Mouse (Mus musculus): ENCODE results near the gene Has3. TPM values are rescaled to one million over a fixed set of nuclear protein-coding genes. Genes with fewer than 3 reads are reported as not detected.

The Has3 gene
- polyA plus RNA-seq, 1 experiment, result 0.72 TPM

GRCm38 (mm10) chr8:106905727-106906480 lies 35.9 kb downstream of the Has3 start:
- peaks cover 7% of the 10 kb centered on the region; the same call in 1 of the 2 replicates for H3K4me1 ChIP-seq (ENCODE audit: control insufficient read depth, insufficient read depth, low read length)
- H3K4me3 ChIP-seq (ENCODE audit: insufficient read depth, low read depth, low read length), result no peak overlapping the region
- 91% methylated on average over 17 of the region's 17 CpGs for WGBS
- H3K36me3 ChIP-seq (ENCODE audit: control insufficient read depth, insufficient read depth, low read length), result peaks cover 4% of the 10 kb centered on the region
- TF ChIP-seq CTCF (conservative IDR thresholded peaks at IDR 0.05; ENCODE audit: insufficient read depth, insufficient read length, low read depth, low read length), result peak; percentile 65
- TF ChIP-seq POLR2A (IDR thresholded peaks at IDR 0.05; ENCODE audit: low read depth, low read length), result no peak
- H3K27ac ChIP-seq (ENCODE audit: insufficient read depth, low read depth, low read length), result no peak overlapping the region
- peak; percentile 76 for DNase-seq
- H3K27me3 ChIP-seq (replicated peaks; ENCODE audit: control insufficient read depth, insufficient read depth, low read length), result no peaks in the 10 kb centered on the region

DNA sequence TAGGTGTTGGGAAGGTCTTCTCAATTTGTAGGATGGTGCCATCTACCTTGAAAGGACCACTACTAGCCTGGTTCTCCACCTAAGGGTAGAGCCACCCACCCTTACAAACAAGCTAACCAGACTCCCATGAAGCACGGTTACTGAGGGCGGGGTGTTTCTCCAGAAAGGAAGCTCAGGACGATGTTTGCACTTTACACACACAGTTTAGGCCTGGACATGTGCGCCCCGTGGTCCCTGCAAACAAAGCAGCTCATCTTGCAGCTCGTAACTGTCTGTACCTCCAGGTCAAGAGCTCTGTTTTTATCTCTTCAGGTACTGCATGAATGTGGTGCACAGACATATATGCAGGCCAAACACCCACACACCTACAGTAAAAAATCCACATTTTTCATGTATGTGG lies 36.6 kb downstream of the Has3 start:
- WGBS, result 96% methylated on average over 6 of the region's 6 CpGs
- no peak for TF ChIP-seq CTCF (conservative IDR thresholded peaks at IDR 0.05; ENCODE audit: insufficient read depth, insufficient read length, low read depth, low read length)
- TF ChIP-seq POLR2A (IDR thresholded peaks at IDR 0.05; ENCODE audit: low read depth, low read length), result no peak

GRCm38 (mm10) chr8:106907450-106907849 lies 37.4 kb downstream of the Has3 start:
- Histone ChIP-seq H3K27ac (ENCODE audit: insufficient read depth, low read depth, low read length) (no peak overlapping the region), H3K4me3 (ENCODE audit: insufficient read depth, low read depth, low read length) (no peak overlapping the region), H3K27me3 (replicated peaks; ENCODE audit: control insufficient read depth, insufficient read depth, low read length) (no peaks in the 10 kb centered on the region), H3K4me1 (ENCODE audit: control insufficient read depth, insufficient read depth, low read length) (peaks cover 4% of the 10 kb centered on the region; the same call in 1 of the 2 replicates), H3K36me3 (ENCODE audit: control insufficient read depth, insufficient read depth, low read length) (peaks cover 2% of the 10 kb centered on the region; the same call in 1 of the 2 replicates)
- 72% methylated on average over 6 of the region's 6 CpGs for WGBS
- TF ChIP-seq POLR2A (IDR thresholded peaks at IDR 0.05; ENCODE audit: low read depth, low read length) (no peak), CTCF (conservative IDR thresholded peaks at IDR 0.05; ENCODE audit: insufficient read depth, insufficient read length, low read depth, low read length) (no peak)
- DNase-seq, result no peak

More for the DNA sequence above, 36.6 kb downstream of the Has3 start:
- H3K4me1 ChIP-seq (ENCODE audit: control insufficient read depth, insufficient read depth, low read length), result peaks cover 7% of the 10 kb centered on the region; the same call in 1 of the 2 replicates
- H3K27me3 ChIP-seq (replicated peaks; ENCODE audit: control insufficient read depth, insufficient read depth, low read length), result no peaks in the 10 kb centered on the region
- DNase-seq, result no peak
- H3K27ac ChIP-seq (ENCODE audit: insufficient read depth, low read depth, low read length), result no peak overlapping the region
- H3K36me3 ChIP-seq (ENCODE audit: control insufficient read depth, insufficient read depth, low read length), result peaks cover 2% of the 10 kb centered on the region; the same call in 1 of the 2 replicates
- no peak overlapping the region for H3K4me3 ChIP-seq (ENCODE audit: insufficient read depth, low read depth, low read length)

GRCm38 (mm10) chr8:106908291-106908690 lies 38.2 kb downstream of the Has3 start:
- H3K36me3 ChIP-seq (ENCODE audit: control insufficient read depth, insufficient read depth, low read length), result peaks cover 2% of the 10 kb centered on the region; the same call in 1 of the 2 replicates
- no peak for DNase-seq
- peaks cover 4% of the 10 kb centered on the region; the same call in 1 of the 2 replicates for H3K4me1 ChIP-seq (ENCODE audit: control insufficient read depth, insufficient read depth, low read length)
- WGBS, result 45% methylated on average over 7 of the region's 7 CpGs
- no peak overlapping the region for H3K4me3 ChIP-seq (ENCODE audit: insufficient read depth, low read depth, low read length)
- TF ChIP-seq POLR2A (IDR thresholded peaks at IDR 0.05; ENCODE audit: low read depth, low read length), result no peak
- H3K27ac ChIP-seq (ENCODE audit: insufficient read depth, low read depth, low read length), result no peak overlapping the region
- H3K27me3 ChIP-seq (replicated peaks; ENCODE audit: control insufficient read depth, insufficient read depth, low read length), result no peaks in the 10 kb centered on the region

- H3K27ac ChIP-seq (ENCODE audit: insufficient read depth, low read depth, low read length), result no peak overlapping the region
- no peak for DNase-seq
- no peaks in the 10 kb centered on the region for H3K27me3 ChIP-seq (replicated peaks; ENCODE audit: control insufficient read depth, insufficient read depth, low read length)
- no peak for TF ChIP-seq CTCF (conservative IDR thresholded peaks at IDR 0.05; ENCODE audit: insufficient read depth, insufficient read length, low read depth, low read length)
- 97% methylated on average over 10 of the region's 10 CpGs for WGBS
- H3K36me3 ChIP-seq (ENCODE audit: control insufficient read depth, insufficient read depth, low read length), result peaks cover 9% of the 10 kb centered on the region
- no peaks in the 10 kb centered on the region for H3K4me1 ChIP-seq (ENCODE audit: control insufficient read depth, insufficient read depth, low read length)
- H3K4me3 ChIP-seq (ENCODE audit: insufficient read depth, low read depth, low read length), result no peak overlapping the region
These were observed 43.6 kb downstream of the Has3 start for GRCm38 (mm10) chr8:106913631-106914030.

- H3K36me3 ChIP-seq (ENCODE audit: control insufficient read depth, insufficient read depth, low read length), result peaks cover 7% of the 10 kb centered on the region
These were observed 49.8 kb downstream of the Has3 start for GRCm38 (mm10) chr8:106919721-106920394.

DNA sequence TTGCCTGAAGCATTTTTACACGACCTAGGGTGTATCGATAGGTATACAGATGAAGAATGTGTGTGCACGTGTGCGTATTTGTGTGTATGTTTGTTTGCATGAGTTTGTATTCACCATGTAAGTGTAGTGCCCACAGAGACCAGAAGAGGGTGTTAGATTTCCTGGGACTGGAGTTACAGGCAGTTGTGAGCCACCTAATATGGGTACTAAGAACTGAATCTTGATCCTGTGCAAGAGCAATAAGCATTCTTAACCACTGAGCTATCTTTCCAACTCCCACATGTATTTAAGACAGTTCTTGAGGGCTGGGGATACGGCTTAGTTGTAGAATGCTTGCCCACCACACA lies 50.3 kb downstream of the Has3 start:
- TF ChIP-seq POLR2A (IDR thresholded peaks at IDR 0.05; ENCODE audit: low read depth, low read length), result no peak
- no peak overlapping the region for H3K27ac ChIP-seq (ENCODE audit: insufficient read depth, low read depth, low read length)
- WGBS, result 98% methylated on average over 5 of the region's 5 CpGs
- no peaks in the 10 kb centered on the region for H3K27me3 ChIP-seq (replicated peaks; ENCODE audit: control insufficient read depth, insufficient read depth, low read length)
- peaks cover 7% of the 10 kb centered on the region for H3K36me3 ChIP-seq (ENCODE audit: control insufficient read depth, insufficient read depth, low read length)
- DNase-seq, result no peak
- H3K4me1 ChIP-seq (ENCODE audit: control insufficient read depth, insufficient read depth, low read length), result peaks cover 6% of the 10 kb centered on the region; the same call in 1 of the 2 replicates
- no peak overlapping the region for H3K4me3 ChIP-seq (ENCODE audit: insufficient read depth, low read depth, low read length)

More at GRCm38 (mm10) chr8:106919721-106920394, 49.8 kb downstream of the Has3 start:
- no peak overlapping the region for H3K27ac ChIP-seq (ENCODE audit: insufficient read depth, low read depth, low read length)
- no peak for TF ChIP-seq CTCF (conservative IDR thresholded peaks at IDR 0.05; ENCODE audit: insufficient read depth, insufficient read length, low read depth, low read length)
- TF ChIP-seq POLR2A (IDR thresholded peaks at IDR 0.05; ENCODE audit: low read depth, low read length), result no peak
- no peak for DNase-seq
- H3K27me3 ChIP-seq (replicated peaks; ENCODE audit: control insufficient read depth, insufficient read depth, low read length), result no peaks in the 10 kb centered on the region
- H3K4me3 ChIP-seq (ENCODE audit: insufficient read depth, low read depth, low read length), result no peak overlapping the region
- H3K4me1 ChIP-seq (ENCODE audit: control insufficient read depth, insufficient read depth, low read length), result peaks cover 5% of the 10 kb centered on the region; the same call in 1 of the 2 replicates
- WGBS, result 90% methylated on average over 8 of the region's 8 CpGs
